Mouse (Mus musculus) monocyte, adult 5-6 weeks (primary cell): ENCODE results near the gene Lclat1. TPM values are rescaled to one million over a fixed set of nuclear protein-coding genes. Genes with fewer than 3 reads are reported as not detected.
A peak's percentile ranks its signal among the peaks of the same experiment; 100 is the strongest.
"Not testable (repeated sequence)": the region's sequence is repeated elsewhere in the genome, so short reads cannot be mapped to it uniquely, and the experiment has no call there.

Experiments used
- ATAC-seq: fragments of 153-309, 156-312 bp; replicated peaks from 2 replicates; pipeline ENCODE4 v1.8.0; 2017; ENCODE audit warnings: mild to moderate bottlenecking; ENCODE audit not compliant: low TSS enrichment, insufficient number of reproducible peaks, severe bottlenecking, poor library complexity, low FRiP score
- total RNA-seq: library from RNA; stranded (forward); fragments of 200-1000, 200-491, 200-594 nt; gene quantifications from 3 replicates; pipeline ENCODE4 v1.2.3, GENCODE M21; 2017

Lclat1 gene
- total RNA-seq, 1 experiment from 2014 or later = 6.3 TPM

GRCm38 (mm10) chr17:73251812-73252608 is 144.2 kb downstream of the Lclat1 start:
- no peak for ATAC-seq

- ATAC-seq = no peak
Observed at GRCm38 (mm10) chr17:73253291-73253969, 145.6 kb downstream of the Lclat1 start.

- ATAC-seq = no peak
Observed at GRCm38 (mm10) chr17:73255801-73256200, 148.0 kb downstream of the Lclat1 start.

- ATAC-seq = no peak
Observed at GRCm38 (mm10) chr17:73258620-73259019, 150.8 kb downstream of the Lclat1 start.

GRCm38 (mm10) chr17:73259258-73259657 is 151.5 kb downstream of the Lclat1 start:
- ATAC-seq = not testable (repeated sequence)

GRCm38 (mm10) chr17:73262558-73262957 is 154.8 kb downstream of the Lclat1 start:
- ATAC-seq = no peak

GRCm38 (mm10) chr17:73263077-73263501 is 155.3 kb downstream of the Lclat1 start:
- ATAC-seq = peak; percentile 84

GRCm38 (mm10) chr17:73270871-73271796 is 163.3 kb downstream of the Lclat1 start:
- ATAC-seq = no peak

GRCm38 (mm10) chr17:73271797-73272600 is 164.2 kb downstream of the Lclat1 start:
- no peak for ATAC-seq

- peak; percentile 79 for ATAC-seq
Observed at GRCm38 (mm10) chr17:73273809-73274208, 166.0 kb downstream of the Lclat1 start.

- ATAC-seq = no peak
Observed at GRCm38 (mm10) chr17:73275066-73275465, 167.3 kb downstream of the Lclat1 start.

- ATAC-seq = no peak
Observed at GRCm38 (mm10) chr17:73277770-73278169, 170.0 kb downstream of the Lclat1 start.

- ATAC-seq = not testable (repeated sequence)
Observed at GRCm38 (mm10) chr17:73282702-73283101, 174.9 kb downstream of the Lclat1 start.

- ATAC-seq = no peak
Observed at GRCm38 (mm10) chr17:73284301-73284700, 176.5 kb downstream of the Lclat1 start.

Other genes with a start within 250 kb of the Lclat1 start
- gene Lbh, start 189.7 kb upstream of the Lclat1 start, total RNA-seq = 71.9 to 97.1 TPM (median 79.5 TPM) in 3 replicates